Mouse (Mus musculus) embryonic stem cell, embryonic (primary cell): ENCODE measurements at regions not wholly inside any gene's neighbourhood (a gene's known extent, or its start where the extent isn't known, plus 50 kb on each side); places are given as distances from the start of the nearest gene placed in this dataset.

Source experiments
- CTCF ChIA-PET, 4 experiments: fragments of 300-600 bp in 2 of 4; fragments of 350-600 bp in 2 of 4; sonication (Branson Sonifier 250); formaldehyde crosslinking; loops; one replicate each; lab custom pipeline; 2022; ENCODE audit warnings: inconsistent platforms in 2 of 4; lab: Charles Lee
- POLR2A ChIA-PET, 4 experiments: fragments of 300-600 bp in 2 of 4; fragments of 350-600 bp in 2 of 4; sonication (Branson Sonifier 250); formaldehyde crosslinking; loops; one replicate each; lab custom pipeline; 2022; ENCODE audit warnings: antibody characterized with exemption in 4 of 4, inconsistent platforms in 1 of 4; lab: Charles Lee

- CTCF ChIA-PET: interaction anchor here (0.6 to 4.0 kb wide), 37 partner anchors 9 to 1362 kb away, joined by 3 to 36 read pairs (median 3); no protein-coding TSS in a partner anchor
- POLR2A ChIA-PET: interaction anchor here in 2 of 4 experiments (0.5 to 1.1 kb wide), 2 partner anchors 207 to 614 kb away, joined by 3 read pairs; no protein-coding TSS in a partner anchor
These were observed 74.2 kb upstream of the Tmem260 start for GRCm38 (mm10) chr14:48371766-48372165.

- POLR2A ChIA-PET: no interaction called here
- CTCF ChIA-PET: no interaction called here
These were observed 69.8 kb upstream of the Tmem260 start for GRCm38 (mm10) chr14:48376112-48376511.
